Mouse (Mus musculus) embryonic fibroblast, embryonic 13.5 days (primary cell): ENCODE results near the gene Ager.

Experiments used
- CTCF ChIP-seq: IDR thresholded peaks from 2 replicates; pipeline ENCODE4 v1.5.1; 2011; ENCODE audit warnings: mild to moderate bottlenecking, control low read depth, low read length, moderate library complexity, borderline replicate concordance; ENCODE audit not compliant: insufficient read depth
- POLR2A ChIP-seq: IDR thresholded peaks from 2 replicates; pipeline ENCODE4 v1.6.1; 2011; ENCODE audit warnings: low read depth, mild to moderate bottlenecking, control low read depth, low read length, moderate library complexity

- no peak for TF ChIP-seq CTCF
- peak; percentile 58 for TF ChIP-seq POLR2A
Observed at GRCm38 (mm10) chr17:34597566-34598095, at the start of gene Ager.
